Mouse (Mus musculus): ENCODE measurements around the gene Gstt1. TPM values are rescaled to one million over a fixed set of nuclear protein-coding genes. Genes with fewer than 3 reads are reported as not detected.
"Not testable (repeated sequence)": the region's sequence is repeated elsewhere in the genome, so short reads cannot be mapped to it uniquely, and the experiment has no call there.

Gene Gstt1
- polyA plus RNA-seq (2015; fragmentation: Nextera tagmentation; extraction: Ambion mirVana): 181 and 217 TPM in 2 replicates

- Histone ChIP-seq H3K36me3 (ENCODE audit: control insufficient read depth, insufficient read depth) (no peaks in the 10 kb centered on the region), H3K9me3 (replicated peaks; ENCODE audit: control insufficient read depth, low read length) (no peaks in the 10 kb centered on the region), H3K27ac (ENCODE audit: low read length) (peak within 1 kb of the TSS; percentile 71), H3K4me2 (ENCODE audit: low read depth, low read length) (peak within 1 kb of the TSS; percentile 85), H3K27me3 (ENCODE audit: control insufficient read depth, insufficient read depth, low read depth, low read length) (no peaks in the 10 kb centered on the region), H3K4me1 (ENCODE audit: control insufficient read depth, low read depth, low read length) (peaks cover 14% of the 10 kb centered on the region), H3K9ac (ENCODE audit: low read depth, low read length) (peak within 1 kb of the TSS; percentile 61), H3K4me3 (ENCODE audit: low read depth, low read length) (peak within 1 kb of the TSS; percentile 65)
- WGBS (ENCODE audit: insufficient replicate concordance): 2% methylated on average over 18 of the region's 18 CpGs
- peak; percentile 63 for ATAC-seq (ENCODE audit: low read depth)
Measured at GRCm38 (mm10) chr10:75798176-75798696, at the start of gene Gstt1. Gene Gstt1, minus strand, starts transcription at chr10:75798584.

GRCm38 (mm10) chr10:75845306-75845930 lies 47.0 kb upstream of the Gstt1 start:
- Histone ChIP-seq H3K9ac (ENCODE audit: low read depth, low read length) (no peak overlapping the region), H3K36me3 (ENCODE audit: control insufficient read depth, insufficient read depth) (no peaks in the 10 kb centered on the region), H3K4me2 (ENCODE audit: low read depth, low read length) (peak overlapping the region; percentile 50), H3K27ac (ENCODE audit: low read length) (peak overlapping the region; percentile 77), H3K4me3 (ENCODE audit: low read depth, low read length) (peak overlapping the region; percentile 7; the same call in 1 of the 2 replicates), H3K4me1 (ENCODE audit: control insufficient read depth, low read depth, low read length) (peaks cover 24% of the 10 kb centered on the region), H3K9me3 (replicated peaks; ENCODE audit: control insufficient read depth, low read length) (no peaks in the 10 kb centered on the region), H3K27me3 (ENCODE audit: control insufficient read depth, insufficient read depth, low read depth, low read length) (no peaks in the 10 kb centered on the region)
- peak; percentile 99 for ATAC-seq (ENCODE audit: low read depth)
- 34% methylated on average over 6 of the region's 6 CpGs for WGBS (ENCODE audit: insufficient replicate concordance)

GRCm38 (mm10) chr10:75844800-75845199 lies 46.4 kb upstream of the Gstt1 start:
- peak overlapping the region; percentile 77 for H3K27ac ChIP-seq (ENCODE audit: low read length)
- WGBS (ENCODE audit: insufficient replicate concordance): 58% methylated on average over 1 of the region's 1 CpGs
- ATAC-seq (ENCODE audit: low read depth): no peak
- H3K4me3 ChIP-seq (ENCODE audit: low read depth, low read length): no peak overlapping the region
- no peaks in the 10 kb centered on the region for H3K36me3 ChIP-seq (ENCODE audit: control insufficient read depth, insufficient read depth)
- no peak overlapping the region for H3K4me2 ChIP-seq (ENCODE audit: low read depth, low read length)
- no peaks in the 10 kb centered on the region for H3K27me3 ChIP-seq (ENCODE audit: control insufficient read depth, insufficient read depth, low read depth, low read length)
- no peak overlapping the region for H3K9ac ChIP-seq (ENCODE audit: low read depth, low read length)
- no peaks in the 10 kb centered on the region for H3K9me3 ChIP-seq (replicated peaks; ENCODE audit: control insufficient read depth, low read length)
- peaks cover 24% of the 10 kb centered on the region for H3K4me1 ChIP-seq (ENCODE audit: control insufficient read depth, low read depth, low read length)

GRCm38 (mm10) chr10:75843898-75844297 lies 45.5 kb upstream of the Gstt1 start:
- H3K27me3 ChIP-seq (ENCODE audit: control insufficient read depth, insufficient read depth, low read depth, low read length); ATAC-seq (ENCODE audit: low read depth); H3K9me3 ChIP-seq (replicated peaks; ENCODE audit: control insufficient read depth, low read length); H3K9ac ChIP-seq (ENCODE audit: low read depth, low read length); H3K4me3 ChIP-seq (ENCODE audit: low read depth, low read length); H3K4me2 ChIP-seq (ENCODE audit: low read depth, low read length); H3K27ac ChIP-seq (ENCODE audit: low read length); H3K36me3 ChIP-seq (ENCODE audit: control insufficient read depth, insufficient read depth): not testable (repeated sequence)
- 63% methylated on average over 6 of the region's 6 CpGs for WGBS (ENCODE audit: insufficient replicate concordance)
- H3K4me1 ChIP-seq (ENCODE audit: control insufficient read depth, low read depth, low read length): peaks cover 24% of the 10 kb centered on the region

- Histone ChIP-seq H3K9ac (ENCODE audit: low read depth, low read length) (no peak overlapping the region), H3K4me2 (ENCODE audit: low read depth, low read length) (no peak overlapping the region), H3K4me3 (ENCODE audit: low read depth, low read length) (no peak overlapping the region), H3K4me1 (ENCODE audit: control insufficient read depth, low read depth, low read length) (peaks cover 38% of the 10 kb centered on the region), H3K27me3 (ENCODE audit: control insufficient read depth, insufficient read depth, low read depth, low read length) (peaks cover 6% of the 10 kb centered on the region), H3K27ac (ENCODE audit: low read length) (no peak overlapping the region), H3K36me3 (ENCODE audit: control insufficient read depth, insufficient read depth) (no peaks in the 10 kb centered on the region), H3K9me3 (replicated peaks; ENCODE audit: control insufficient read depth, low read length) (no peaks in the 10 kb centered on the region)
- ATAC-seq (ENCODE audit: low read depth): no peak
- 73% methylated on average over 10 of the region's 10 CpGs for WGBS (ENCODE audit: insufficient replicate concordance)
Measured at GRCm38 (mm10) chr10:75839092-75839491, 40.7 kb upstream of the Gstt1 start.

- 0% methylated on average over 21 of the region's 21 CpGs for WGBS (ENCODE audit: insufficient replicate concordance)
- H3K4me1 ChIP-seq (ENCODE audit: control insufficient read depth, low read depth, low read length): peaks cover 47% of the 10 kb centered on the region
Measured at GRCm38 (mm10) chr10:75837248-75837759, 38.9 kb upstream of the Gstt1 start, which contains the start of gene Gstt2. Gene Gstt2, minus strand, starts transcription at chr10:75837424.

GRCm38 (mm10) chr10:75835761-75836531 lies 37.6 kb upstream of the Gstt1 start:
- no peak for ATAC-seq (ENCODE audit: low read depth)
- 19% methylated on average over 8 of the region's 10 CpGs for WGBS (ENCODE audit: insufficient replicate concordance)
- peak overlapping the region; percentile 63 for H3K4me3 ChIP-seq (ENCODE audit: low read depth, low read length)

More at GRCm38 (mm10) chr10:75837248-75837759, 38.9 kb upstream of the Gstt1 start, which contains the start of gene Gstt2:
- H3K4me3 ChIP-seq (ENCODE audit: low read depth, low read length): peak within 1 kb of the TSS; percentile 77
- no peaks in the 10 kb centered on the region for H3K36me3 ChIP-seq (ENCODE audit: control insufficient read depth, insufficient read depth)
- H3K27ac ChIP-seq (ENCODE audit: low read length): peak within 1 kb of the TSS; percentile 84
- peak; percentile 88 for ATAC-seq (ENCODE audit: low read depth)
- peaks cover 14% of the 10 kb centered on the region for H3K27me3 ChIP-seq (ENCODE audit: control insufficient read depth, insufficient read depth, low read depth, low read length)
- H3K4me2 ChIP-seq (ENCODE audit: low read depth, low read length): peak within 1 kb of the TSS; percentile 93
- H3K9ac ChIP-seq (ENCODE audit: low read depth, low read length): peak within 1 kb of the TSS; percentile 85
- no peaks in the 10 kb centered on the region for H3K9me3 ChIP-seq (replicated peaks; ENCODE audit: control insufficient read depth, low read length)

GRCm38 (mm10) chr10:75835307-75835706 lies 36.9 kb upstream of the Gstt1 start:
- H3K4me1 ChIP-seq (ENCODE audit: control insufficient read depth, low read depth, low read length): peaks cover 47% of the 10 kb centered on the region
- peaks cover 14% of the 10 kb centered on the region for H3K27me3 ChIP-seq (ENCODE audit: control insufficient read depth, insufficient read depth, low read depth, low read length)
- no peaks in the 10 kb centered on the region for H3K36me3 ChIP-seq (ENCODE audit: control insufficient read depth, insufficient read depth)
- no peaks in the 10 kb centered on the region for H3K9me3 ChIP-seq (replicated peaks; ENCODE audit: control insufficient read depth, low read length)
- peak overlapping the region; percentile 93 for H3K4me2 ChIP-seq (ENCODE audit: low read depth, low read length)
- H3K27ac ChIP-seq (ENCODE audit: low read length): peak overlapping the region; percentile 84
- peak; percentile 54 for ATAC-seq (ENCODE audit: low read depth)
- H3K9ac ChIP-seq (ENCODE audit: low read depth, low read length): peak overlapping the region; percentile 13; the same call in 1 of the 2 replicates
- under 1% methylated on average over 10 of the region's 10 CpGs for WGBS (ENCODE audit: insufficient replicate concordance)
- H3K4me3 ChIP-seq (ENCODE audit: low read depth, low read length): peak overlapping the region; percentile 63

More at GRCm38 (mm10) chr10:75835761-75836531, 37.6 kb upstream of the Gstt1 start:
- Histone ChIP-seq H3K9ac (ENCODE audit: low read depth, low read length) (peak overlapping the region; percentile 31; the same call in 1 of the 2 replicates), H3K4me2 (ENCODE audit: low read depth, low read length) (peak overlapping the region; percentile 93), H3K27me3 (ENCODE audit: control insufficient read depth, insufficient read depth, low read depth, low read length) (peaks cover 14% of the 10 kb centered on the region), H3K9me3 (replicated peaks; ENCODE audit: control insufficient read depth, low read length) (no peaks in the 10 kb centered on the region), H3K27ac (ENCODE audit: low read length) (peak overlapping the region; percentile 84), H3K4me1 (ENCODE audit: control insufficient read depth, low read depth, low read length) (peaks cover 47% of the 10 kb centered on the region), H3K36me3 (ENCODE audit: control insufficient read depth, insufficient read depth) (no peaks in the 10 kb centered on the region)
